Mouse (Mus musculus) small intestine, adult 2 months (tissue): ENCODE measurements around the gene Noct.

ENCODE experiments used
- CTCF ChIP-seq: fragments of 200-500 bp; IDR thresholded peaks from 2 replicates; pipeline ENCODE4 v1.5.1; 2012; ENCODE audit warnings: low read depth, mild to moderate bottlenecking, control low read depth, inconsistent platforms, low read length, moderate library complexity, mixed read lengths; ENCODE audit not compliant: insufficient replicate concordance, insufficient read length; ENCODE audit errors: extremely low read depth
- POLR2A ChIP-seq: fragments of 200-500 bp; IDR thresholded peaks from 2 replicates; pipeline ENCODE4 v1.6.1; 2012; ENCODE audit warnings: low read depth, mild to moderate bottlenecking, control low read depth, inconsistent platforms, low read length, moderate library complexity

- TF ChIP-seq CTCF (no peak), POLR2A (no peak)
Observed at GRCm38 (mm10) chr3:51199130-51199529, 25.1 kb upstream of the Noct start.
